Mouse (Mus musculus) WW6 (cell line): ENCODE measurements at regions not wholly inside any gene's neighbourhood (a gene's known extent, or its start where the extent isn't known, plus 50 kb on each side); places are given as distances from the start of the nearest gene placed in this dataset.
A peak's percentile ranks its signal among the peaks of the same experiment; 100 is the strongest.

Source experiments
- DNase-seq: peaks from one replicate; pipeline ENCODE4 v3.0.0-alpha.2; 2013; ENCODE audit warnings: low read depth, low spot score

DNA sequence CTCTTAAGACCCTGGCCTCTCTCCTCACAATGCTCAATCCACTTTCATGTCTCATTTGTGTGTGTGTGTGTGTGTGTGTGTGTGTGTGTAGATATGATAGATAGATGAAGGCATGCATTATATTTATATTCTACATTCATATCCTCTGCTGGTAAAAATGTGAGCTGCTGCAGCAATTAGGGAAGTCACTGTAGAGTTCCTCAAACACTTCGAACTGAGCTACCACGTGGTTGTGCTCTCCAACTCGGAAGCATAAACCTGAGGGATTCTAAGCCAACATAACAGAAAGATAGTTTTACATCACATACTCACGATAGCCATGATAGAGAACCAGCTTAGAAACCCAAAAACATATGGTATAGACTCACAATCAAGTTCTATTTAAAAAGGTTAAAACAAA lies 565.5 kb upstream of the B3galt2 start:
- DNase-seq, result no peak

DNA sequence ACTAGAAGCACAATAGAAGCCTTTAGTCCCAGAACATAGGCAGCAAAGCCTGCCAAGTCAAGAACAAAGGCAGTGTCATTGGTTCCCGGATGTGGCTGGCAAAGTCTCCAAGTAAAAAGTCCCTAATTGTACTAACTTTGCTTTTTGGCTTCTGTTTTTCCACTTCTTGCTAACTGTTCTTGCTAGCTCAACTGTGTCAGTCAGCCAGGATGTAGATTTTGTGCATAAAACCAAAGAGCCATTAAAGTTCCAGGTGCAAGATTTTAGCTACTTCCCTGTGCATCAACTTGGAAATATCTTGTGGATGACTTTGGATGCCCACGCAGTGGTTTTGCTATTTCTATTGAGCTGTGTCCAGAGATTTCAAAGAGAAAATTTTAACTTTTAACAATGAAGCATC lies 560.0 kb upstream of the B3galt2 start:
- DNase-seq, result no peak

DNA sequence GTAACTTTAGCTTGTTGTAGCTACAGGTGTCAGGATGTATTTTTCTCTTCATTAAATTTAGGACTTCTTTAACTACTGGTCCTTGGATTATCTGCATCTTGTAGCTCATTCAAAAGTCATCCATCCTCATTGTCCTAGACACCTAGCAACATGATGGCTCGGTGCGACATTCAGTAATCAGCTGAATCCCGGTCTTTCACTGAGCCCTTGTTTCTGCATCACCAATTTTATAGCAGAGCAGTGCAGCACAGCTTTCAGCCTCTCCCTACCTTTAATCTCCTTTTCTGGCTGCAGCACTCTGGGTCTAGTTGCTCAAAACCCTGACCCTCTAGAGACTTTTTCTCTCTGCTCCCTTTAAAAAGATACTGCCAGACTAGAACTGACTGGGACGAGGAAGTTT lies 543.6 kb upstream of the B3galt2 start:
- no peak for DNase-seq

DNA sequence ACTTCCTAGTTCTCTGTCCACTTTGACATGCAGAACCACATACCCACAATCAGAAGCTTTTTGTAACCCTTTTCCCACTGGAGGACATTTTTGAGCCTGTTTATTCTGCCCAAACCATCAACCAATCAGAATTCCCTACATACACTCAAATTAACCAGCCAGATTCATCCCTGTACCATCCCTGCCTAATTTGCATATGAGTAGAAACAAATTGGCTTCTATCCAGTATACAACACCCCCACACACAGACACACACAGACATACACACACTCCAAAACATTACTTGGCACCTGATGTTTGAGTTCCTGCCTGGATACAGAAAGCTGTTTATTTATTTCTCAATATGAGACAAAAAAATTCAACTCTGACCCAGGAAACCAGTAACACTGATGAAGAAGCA lies 542.2 kb upstream of the B3galt2 start:
- no peak for DNase-seq

DNA sequence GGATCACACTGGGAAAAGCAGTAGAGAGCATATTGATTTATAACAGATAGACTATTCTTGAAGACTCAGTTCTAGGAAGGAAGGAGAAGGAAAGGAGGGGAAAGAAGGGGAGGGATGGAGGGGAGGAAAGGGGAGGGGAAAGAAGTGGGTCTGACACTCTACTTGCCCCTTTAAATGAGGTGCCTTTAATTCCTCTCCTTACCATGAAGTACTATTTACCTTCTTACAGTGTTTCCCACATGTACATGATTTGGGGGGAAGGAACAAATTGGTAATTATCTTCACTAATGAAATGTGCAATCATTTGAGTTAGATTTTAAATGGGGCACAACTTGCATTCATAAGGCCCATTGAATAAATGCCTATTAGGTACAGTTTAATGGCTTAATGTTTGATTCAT lies 518.3 kb upstream of the B3galt2 start:
- no peak for DNase-seq

DNA sequence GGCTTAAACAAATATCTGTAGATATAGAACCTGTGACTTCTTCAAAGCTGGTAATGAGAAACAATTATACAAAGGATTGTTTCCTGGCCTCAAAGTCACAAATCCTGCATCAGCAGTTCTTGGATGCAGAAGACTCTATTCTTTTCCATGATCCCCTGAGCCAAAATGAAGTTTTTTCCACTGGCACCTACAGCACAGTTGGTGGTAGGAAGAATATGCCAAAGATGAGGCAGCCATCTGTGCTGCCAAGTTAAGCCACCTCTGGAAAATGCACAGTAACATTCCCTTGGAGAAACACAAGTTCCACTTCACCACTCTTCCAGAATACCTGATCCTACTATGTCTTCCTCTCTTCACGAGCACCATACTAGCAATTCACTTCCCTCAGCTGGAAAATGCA lies 510.2 kb upstream of the B3galt2 start:
- no peak for DNase-seq

DNA sequence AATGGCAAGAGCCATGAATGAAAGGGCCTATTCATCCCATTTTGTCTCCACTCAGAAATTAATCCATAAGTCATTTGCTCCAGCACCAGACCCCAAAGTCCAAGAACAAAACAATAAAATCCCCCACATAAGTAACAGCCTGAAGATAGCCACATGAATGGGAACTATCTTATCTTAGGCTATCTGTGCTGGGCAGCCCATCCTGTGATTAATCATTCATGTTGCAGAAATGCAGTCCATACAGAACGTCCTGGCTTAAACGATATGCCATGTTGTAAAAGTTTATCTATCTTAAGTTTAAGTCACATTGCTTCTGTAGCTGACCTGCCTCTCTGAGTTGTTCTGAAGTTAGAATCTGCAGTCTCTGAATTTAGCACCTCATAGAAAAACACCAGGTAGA lies 507.7 kb upstream of the B3galt2 start:
- no peak for DNase-seq

DNA sequence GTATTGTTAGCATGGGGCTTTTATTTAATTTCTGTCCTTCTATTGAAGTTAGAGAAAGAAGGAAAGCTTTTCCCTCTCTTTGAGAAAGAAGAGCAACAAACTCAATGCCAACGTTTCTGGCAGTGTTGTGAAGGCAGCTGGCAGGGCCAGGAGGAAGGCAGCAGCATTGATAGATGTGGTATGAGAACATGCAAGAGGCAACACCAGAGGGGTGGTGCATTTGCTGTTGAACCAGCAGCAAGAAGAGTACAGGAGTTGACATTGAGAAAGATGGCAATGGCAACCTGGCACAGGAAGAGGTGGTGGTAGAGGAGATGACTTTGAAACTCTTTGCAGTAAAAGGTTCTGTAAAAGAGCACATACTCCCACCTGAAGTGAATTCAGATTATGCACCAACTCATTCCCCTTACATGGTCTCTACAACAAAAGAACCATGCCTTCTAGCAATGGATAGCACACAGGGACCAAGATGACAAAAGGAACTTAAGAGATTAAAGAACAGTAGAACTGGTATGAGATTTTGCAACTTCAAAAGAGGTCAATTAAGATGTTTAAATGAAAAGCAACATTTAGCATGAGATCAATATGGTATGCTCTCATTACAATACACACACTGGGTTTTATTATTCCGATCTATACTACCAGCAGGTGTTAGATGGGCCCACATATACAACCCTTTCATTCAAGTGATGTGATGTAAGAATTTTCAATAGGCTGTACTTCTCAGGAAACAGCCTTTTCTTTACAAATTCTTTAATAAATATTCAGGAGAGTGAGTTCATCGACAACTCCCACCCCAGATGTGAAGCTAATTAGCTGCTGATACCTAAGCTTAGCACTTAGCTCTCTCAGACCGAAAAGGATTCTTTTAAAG lies 495.1 kb upstream of the B3galt2 start:
- DNase-seq, result no peak

DNA sequence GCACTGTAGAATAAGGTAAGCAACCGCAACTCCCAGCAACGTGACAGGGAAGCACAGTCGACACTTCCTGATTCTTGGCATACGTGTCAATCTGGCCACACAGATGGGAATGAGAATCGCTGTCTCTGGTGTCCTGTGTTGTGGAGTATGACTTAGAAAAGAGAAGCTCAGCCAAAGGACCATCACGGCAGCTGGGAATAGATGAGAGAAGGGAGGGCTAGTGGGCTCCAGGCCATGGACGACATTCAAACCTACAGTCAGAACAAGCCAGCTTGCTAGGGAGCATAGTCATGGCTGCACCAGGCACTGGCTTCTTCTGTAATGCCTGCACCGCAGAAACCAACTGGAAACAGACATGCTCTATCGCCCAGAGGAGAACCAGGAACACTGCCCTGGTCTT lies 469.2 kb upstream of the B3galt2 start:
- DNase-seq, result no peak

DNA sequence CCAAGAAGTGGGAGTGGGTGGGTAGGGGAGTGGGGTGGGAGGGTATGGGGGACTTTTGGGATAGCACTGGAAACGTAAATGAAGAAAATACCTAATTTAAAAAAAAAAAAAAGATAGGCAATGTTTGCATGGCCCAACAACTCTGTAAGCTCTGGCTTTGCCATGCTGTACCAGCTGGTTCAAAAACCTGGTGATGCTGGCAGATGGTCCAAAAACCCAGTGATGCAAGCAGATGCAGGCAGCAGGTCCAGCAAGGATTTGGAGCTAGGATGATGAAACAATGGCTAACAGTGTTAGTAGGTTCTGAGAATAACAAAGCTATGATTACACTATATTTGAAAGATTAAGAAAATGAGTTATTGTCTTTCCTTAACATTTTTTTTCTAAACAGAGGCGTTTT lies 466.6 kb upstream of the B3galt2 start:
- DNase-seq, result no peak

DNA sequence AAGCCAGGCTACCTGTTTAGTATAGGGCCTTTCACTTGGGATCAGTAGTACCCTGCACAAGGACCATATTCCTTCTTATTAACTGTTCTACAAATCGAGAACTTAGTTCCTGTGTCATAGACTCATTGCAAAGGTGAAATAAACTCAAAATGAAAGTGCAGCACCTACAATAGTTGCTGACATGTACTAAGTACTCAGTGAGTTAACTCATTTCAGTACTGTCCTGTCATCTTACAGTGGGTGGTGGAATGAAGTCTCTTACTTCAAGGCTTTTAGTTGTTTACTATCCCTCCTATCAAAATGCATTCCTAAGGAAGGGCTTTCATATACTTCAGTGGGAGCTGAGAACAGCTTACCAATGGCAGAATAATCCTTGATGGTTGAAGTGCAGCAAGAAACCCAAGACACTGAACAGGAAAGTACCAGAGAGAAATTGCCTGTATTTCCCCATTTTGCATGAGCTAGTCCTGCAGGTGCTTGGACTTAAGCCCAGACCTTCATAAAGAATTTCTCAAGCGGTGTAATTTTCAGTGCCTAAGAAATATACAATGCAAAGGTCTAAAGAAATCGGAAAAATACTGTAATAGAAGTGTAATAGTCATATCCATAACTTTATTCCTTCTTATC lies 448.2 kb upstream of the B3galt2 start:
- no peak for DNase-seq

DNA sequence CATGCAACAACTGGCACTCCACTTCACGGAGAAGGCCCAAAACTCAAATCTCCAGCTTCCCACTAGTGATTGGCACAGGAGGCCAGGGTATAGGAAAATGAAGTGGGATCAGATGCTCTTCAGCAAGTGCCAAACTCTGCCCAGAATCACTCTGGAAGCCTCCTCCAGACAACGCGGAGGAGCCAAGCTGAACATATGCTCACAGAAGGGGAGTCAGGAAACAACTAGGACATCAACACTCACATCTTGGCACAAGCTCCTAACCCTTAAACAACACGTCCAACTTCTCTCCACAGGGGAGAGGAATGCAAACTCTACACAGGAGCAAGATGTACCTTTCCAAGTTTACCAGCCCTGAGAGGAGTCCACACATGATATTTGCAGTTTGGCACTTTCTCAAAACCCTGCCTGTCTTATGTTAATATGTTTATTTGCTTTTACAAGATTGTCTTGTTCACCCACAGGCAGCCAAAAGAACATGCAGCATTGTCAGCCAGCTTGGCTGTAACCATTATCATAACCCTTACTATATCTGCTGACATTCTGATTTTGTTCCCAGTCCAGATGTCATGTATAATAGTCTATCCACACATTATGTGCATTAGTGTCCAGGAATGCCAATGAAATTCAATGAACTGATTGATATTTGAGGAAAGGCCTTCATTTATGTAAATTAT lies 440.1 kb upstream of the B3galt2 start:
- DNase-seq, result no peak

DNA sequence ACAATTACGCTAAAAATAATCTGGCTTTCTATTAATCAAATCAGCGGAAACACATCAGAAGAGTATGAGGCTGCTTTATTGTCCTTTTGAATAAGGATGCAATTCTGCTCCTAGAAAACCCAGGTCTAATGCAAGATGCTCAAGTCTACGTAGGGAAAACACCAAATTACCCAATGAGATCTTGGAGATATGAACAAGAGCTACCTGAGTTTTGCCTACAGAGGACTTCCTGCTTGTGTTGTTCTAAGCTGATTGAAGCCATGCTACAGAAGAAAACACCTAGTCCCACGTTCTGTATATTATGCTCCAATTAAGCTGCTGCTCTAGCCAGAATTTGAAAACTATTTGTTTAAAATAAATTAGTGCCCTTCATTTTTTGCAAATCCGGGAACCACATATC lies 439.5 kb upstream of the B3galt2 start:
- no peak for DNase-seq

DNA sequence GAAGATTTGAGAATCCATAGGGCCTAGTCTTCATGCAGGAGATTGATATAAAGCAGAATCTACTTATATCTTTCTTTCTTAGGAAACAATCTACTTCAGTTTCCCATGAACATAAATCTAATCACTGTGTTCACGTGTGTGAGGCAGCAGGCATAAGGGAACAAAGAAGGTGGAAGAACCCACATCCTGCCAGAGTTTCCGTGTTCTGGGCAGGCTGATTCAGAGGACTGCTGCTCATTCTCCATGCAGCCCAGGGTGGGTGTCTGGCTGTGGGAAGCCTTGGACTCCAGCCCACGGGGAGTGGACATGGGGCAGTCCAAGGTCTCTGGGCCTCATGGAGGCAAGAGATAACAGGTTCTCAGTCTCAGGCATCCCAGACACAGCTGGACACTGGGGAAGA lies 438.3 kb upstream of the B3galt2 start:
- DNase-seq, result no peak

DNA sequence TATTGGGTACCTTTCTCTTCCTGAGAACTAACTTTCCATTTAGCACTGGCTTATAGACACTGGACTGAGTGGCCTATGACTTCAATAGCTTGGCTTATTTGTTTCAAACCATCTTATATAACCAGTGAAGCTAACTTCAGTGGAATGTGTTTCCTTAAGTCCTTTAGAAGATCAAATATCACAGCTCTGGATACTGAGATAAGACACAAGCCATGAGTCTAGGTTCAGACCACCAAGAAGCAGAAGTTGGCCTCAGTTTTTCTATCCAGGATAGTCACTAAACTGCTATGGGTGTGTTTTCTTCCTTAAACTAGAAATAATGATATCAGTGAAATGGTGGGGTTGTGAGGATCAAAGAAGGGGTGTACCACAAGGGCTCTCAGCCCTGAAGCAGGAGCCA lies 436.4 kb upstream of the B3galt2 start:
- no peak for DNase-seq

DNA sequence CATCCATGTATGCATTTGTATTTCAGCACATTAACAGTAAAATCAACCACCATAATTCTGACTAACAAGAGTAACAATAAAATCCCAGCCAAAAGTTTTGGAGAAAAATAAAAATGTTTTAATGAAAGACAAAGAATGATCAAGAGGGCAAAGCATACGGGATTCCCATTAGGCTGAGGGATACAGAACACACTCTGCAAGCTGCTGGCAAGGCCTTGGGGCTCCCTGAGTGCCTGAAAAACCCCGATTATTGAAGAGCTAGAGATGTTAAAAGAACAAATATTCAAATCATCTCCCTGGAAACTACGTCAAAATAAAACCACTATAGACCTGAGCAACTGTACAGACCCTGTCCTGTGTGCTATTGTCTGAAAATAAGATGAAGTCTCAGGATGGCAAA lies 433.5 kb upstream of the B3galt2 start:
- no peak for DNase-seq

DNA sequence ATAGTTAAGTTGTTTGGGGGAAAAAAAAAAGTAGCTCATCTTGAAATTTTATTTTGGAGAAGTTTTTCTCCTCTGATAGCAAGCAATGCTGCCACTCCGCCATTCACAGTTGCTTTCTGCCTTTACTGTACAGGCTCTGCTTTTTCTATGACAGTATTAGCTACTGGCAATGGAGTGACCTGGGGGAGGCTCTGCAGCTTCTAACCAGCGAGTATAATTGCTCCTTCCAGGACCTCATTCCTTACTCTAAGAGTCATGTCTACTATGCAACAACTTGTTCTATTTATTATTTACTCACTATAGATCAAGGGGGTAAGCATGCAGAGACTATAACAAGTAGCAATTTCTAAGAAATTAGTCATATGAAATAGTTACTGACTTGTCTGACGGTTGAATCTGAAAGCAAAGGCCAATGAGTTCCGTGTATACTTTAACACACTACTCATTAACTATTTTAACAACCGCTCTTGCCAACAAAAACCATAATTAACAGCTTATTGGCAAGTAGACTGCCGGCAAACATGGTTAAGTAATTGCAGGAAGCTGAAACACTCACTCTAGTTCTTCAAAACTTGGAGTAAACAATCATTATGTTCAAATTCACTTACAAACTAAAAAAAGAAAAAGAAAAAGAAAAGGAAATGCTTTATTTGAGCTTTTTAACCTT lies 432.9 kb upstream of the B3galt2 start:
- DNase-seq, result no peak

DNA sequence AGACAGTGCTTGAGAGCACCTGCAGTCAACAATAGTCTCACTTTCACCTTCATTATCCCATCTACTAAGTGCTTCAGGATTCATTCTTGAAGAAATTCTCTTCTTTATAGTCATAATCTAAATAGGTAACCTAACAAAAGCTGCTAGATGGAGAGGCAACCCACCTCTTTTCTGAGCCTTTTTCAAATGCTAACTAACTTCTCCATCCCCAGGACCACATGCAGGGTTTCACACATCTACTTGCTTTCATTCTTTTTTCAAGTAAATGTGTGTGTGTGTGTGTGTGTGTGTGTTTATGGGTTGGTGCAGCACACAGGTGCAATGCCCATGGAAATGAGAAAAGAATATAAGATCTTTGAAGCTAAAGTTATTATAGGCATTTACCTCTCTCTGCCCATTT lies 423.1 kb upstream of the B3galt2 start:
- peak; percentile 14 for DNase-seq

DNA sequence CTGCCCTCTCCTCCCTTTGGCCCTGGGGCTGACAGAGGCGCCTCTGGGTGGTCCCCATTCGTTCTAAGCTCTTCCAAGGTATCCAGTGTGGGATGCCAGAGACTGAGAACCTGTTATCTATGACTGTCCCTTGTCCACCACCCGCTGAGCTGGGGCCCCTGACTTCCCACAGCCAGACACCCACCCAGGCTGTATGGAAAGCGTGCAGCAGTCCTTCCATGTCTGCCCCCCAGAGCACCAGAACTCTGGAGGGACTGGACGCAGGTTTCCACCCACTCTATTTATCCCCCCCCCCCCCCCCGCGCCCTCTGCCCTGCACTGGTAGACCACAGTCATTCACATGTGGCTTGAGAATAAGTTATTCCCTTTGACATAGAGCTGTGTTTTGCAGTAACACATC lies 408.5 kb upstream of the B3galt2 start:
- DNase-seq, result no peak

DNA sequence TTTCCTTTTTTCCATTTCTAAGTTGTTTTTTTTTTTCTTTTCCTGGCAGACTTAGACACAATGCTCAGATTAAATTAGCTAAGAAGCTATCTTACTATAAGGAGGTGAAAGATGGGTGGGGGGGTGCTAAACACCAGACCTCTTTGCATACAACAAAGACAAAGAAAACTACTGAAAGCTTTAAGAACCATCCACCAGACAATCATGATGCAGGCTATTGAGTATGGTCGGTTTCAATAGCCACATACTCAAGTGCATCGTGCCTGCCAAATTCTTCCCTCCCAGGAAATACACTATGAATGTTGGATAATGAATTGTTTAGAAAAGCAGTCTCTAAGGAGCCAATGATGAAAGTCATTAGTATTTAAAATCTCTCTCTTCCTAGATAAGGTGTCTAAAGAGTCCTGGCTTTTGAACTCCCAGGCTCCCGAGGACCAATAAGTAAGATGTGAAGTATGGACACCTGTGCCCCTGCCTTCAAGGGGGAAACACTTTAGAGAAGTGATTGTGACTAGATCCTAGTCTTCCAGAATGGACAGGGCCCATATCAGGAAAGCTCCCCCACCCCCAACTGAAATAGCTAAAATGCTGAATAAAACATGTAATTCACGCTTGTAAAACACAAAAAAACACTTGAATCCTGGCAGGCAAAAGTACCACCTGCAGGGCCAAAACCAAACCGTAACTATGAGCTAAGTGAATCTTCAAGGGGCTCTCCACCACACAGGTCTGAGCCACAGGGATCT lies 381.8 kb upstream of the B3galt2 start:
- DNase-seq, result no peak

DNA sequence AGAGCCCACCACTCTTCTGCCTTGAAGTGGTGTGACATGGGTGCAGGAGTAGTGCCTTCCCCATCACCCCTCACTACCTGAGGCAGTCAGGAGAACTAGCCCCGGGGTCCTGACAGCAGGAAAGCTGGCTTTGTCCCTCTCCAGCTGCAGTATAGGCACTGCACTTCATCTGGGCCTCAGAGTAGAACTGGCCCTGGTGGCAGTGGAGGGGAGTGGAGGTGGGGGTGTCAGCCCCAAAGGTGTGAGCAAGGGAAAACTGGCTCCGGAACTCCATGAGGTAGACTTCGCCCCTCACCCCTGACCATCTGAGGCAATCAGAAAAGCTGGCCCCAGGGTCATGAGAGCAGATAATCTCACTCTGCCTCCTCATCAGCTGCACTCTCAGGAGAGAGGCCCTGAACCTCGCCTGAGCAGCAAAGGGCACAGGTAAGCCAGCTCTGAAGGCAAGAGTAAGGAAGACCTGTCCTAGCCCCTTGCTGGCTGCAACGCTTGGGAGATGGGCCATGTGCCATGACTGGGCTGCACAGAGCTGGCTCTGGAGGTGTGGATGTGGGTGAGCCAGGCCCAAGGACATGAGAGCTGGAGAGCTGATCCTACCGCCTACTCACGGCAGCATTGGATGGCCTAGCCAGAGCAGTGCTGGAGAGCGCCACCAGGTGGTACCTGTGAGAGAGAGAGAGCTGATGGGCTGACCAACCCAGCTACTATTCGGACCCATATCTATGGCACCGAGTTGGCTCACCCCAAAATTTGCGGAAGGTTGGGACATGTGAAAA lies 377.0 kb upstream of the B3galt2 start:
- peak; percentile 13 for DNase-seq
